Mouse (Mus musculus): Measurements from ENCODE around the gene Irx4.

Irx4 gene

DNA sequence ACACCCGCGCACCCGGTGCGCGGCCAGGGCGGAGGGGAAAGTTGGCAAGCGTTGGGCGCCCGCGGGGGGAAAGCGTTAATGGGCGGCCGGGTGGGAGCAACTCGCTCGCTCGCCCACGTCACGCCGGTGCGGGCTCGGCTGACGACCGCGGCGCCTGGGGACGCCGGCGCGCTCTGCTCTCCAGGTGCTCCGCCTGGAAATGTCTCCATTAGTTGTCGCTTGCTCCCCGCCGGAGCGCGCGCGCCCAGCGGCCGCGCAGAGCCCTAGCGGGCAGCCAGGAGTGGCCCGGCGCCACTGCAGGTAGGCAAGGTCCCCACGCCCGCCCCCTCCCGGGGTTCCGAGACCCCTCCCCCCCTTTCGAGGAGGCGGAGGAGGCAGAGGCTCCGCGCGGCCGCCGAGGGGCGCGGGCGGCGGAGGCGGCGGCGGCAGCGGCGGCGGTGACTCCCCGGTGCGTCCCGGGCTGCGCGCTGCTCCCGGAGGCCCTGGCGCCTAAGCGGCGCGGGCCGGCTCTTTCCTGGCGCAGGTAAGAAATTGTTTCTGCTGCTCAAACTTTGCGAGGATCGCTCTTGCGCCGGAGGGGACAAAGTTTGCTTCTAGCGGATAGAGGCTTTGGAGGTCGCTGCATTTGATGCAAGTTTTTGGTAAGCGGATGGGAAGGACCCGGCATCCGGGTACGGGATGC lies at the start of gene Irx4:
Gene Irx4, plus strand, starts transcription at position 126 of the 682 bp plus-strand sequence.
- DNase-seq (ENCODE audit: low spot score), result no peak

DNA sequence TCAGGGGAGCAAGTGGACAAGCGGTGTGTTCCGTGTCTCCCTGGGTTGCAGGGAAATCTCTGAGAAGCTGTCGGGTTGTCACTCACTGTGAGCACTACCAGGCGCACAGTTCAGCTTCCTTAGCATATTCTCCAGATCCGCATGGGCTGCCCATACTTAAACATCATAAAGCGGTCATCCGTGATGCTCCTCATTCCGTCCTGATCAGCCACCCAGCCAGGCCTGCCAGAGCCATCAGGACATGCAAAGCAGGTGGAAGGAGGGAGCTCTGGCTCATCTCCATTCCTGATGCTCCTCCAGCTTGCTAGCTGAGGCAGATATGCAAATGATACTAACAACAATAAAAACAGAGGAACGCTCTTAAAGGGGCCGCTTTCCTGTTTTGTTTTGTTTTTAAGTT lies 46.0 kb upstream of the Irx4 start:
- DNase-seq (ENCODE audit: low spot score), result no peak

DNA sequence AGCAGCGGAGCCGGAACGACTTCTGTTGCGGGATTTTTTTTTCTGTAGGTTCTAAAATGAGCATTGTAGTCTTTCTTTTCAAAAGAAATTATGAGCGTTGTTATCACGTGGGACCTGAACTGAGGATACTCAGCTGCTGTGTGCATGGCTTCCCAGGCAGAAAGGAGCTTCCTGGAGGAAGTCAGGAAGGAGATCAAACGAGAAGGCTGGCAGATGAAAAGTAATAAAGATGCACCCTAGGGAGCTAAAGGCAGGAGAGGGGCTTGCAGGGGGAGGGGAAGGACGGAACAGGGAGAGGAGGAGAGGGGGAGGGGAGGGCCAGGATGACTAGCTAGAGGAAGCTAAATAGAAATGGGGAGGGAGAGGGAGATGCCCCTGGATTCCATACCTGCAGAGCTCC lies 23.8 kb upstream of the Irx4 start:
- DNase-seq (ENCODE audit: low spot score), result no peak

DNA sequence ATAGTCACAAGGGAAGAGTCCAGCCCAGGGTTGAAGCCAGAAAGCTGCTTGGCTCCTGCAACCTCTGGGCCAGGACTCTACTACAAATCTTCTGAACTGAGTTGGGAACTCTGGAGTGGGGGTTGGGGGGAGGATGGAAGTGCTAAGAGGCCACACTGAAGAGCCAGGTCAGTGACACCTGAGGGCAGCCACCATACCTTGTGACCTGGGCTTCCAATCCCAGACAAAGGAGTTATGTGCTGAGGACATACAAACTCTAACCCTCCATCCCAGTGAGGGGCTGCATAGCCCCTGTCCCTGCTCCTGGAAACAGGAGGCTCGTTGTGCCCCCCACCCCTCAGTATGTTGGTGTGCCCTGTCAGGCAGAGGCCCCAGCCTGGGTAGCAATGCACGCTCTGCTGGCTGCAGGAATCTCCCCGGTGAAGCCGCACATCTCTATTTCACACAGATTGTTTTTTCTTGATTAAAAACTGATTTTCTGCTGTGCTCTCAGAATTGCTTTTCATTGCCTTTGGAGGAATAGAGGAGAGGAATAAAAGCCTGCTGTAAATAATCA lies 21.0 kb upstream of the Irx4 start:
- no peak for DNase-seq (ENCODE audit: low spot score)

DNA sequence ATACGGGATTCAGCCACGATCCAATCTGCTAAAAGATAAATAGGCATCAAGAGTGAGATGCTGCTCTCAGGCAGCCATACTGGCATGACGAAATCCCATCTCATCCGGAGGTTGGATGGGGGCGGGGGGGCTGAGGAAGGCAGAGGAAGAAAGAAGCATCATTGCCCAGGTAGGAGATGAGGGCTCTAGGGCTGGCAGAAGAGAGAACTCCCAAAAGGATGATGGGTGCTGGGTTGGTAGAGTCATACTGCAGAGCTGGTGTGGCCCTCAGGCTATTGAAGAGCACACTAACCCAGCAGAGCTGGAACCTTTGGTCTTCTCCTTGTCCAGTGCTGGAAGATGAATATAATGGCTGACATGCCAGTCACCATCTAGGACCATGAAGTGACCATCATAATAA lies 17.7 kb upstream of the Irx4 start:
- no peak for DNase-seq (ENCODE audit: low spot score)

DNA sequence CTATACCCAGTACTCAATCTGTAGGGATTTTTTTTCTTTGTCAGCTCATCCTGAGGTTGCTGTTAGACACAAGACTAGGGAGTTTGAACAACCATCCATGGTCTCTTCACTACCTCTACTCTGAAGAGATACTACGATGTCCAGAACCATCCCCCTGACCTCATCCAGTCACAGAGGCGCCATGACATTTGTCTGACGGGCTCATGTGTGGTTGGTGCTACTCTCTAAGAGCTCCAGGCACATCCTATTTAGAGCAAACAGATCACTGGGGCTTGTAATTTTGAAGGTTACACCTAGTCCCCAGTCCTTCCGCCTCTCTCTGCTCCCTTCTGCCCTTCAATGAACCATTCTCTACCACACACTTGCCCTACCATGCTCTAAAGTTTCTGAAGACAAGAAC lies 13.3 kb upstream of the Irx4 start:
- no peak for DNase-seq (ENCODE audit: low spot score)

DNA sequence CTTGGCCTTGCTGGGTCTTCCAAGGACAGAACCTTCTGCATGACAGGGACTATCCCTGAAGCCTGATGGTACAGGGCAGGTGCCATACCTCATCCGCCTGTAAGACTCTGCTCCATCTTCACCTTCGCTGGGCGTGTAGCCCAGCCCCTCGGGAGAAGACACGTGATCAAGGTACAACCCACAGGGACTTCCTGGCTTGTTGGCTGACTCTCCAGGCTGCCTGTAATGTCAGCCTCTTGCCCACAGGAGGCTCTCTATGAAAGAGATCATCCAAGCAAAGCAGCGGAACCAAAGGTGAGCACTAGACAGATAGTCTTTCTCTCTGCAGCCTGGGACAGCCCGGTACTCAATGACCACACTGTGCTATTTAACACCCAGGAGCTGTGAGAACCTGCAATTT lies 9.1 kb upstream of the Irx4 start:
- no peak for DNase-seq (ENCODE audit: low spot score)

DNA sequence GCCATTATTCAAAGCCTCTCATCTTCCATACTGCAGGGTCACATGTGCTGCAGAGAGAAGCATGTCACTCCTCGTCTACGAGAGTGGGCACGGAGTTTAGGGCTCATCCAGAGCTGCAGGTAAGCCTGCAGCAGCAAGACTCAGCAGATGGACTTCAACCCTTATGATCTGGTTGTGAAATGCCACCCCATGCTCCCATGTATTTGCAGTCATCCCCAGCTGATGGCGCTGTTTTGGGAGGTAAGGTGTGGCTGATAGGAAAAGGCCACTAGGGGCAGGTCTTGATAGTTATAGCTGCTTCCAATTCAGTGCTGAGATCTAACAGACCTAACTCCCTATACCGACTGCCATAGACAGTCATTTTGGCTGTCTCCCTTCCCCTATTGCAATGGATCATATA lies 8.3 kb upstream of the Irx4 start:
- DNase-seq (ENCODE audit: low spot score), result no peak

DNA sequence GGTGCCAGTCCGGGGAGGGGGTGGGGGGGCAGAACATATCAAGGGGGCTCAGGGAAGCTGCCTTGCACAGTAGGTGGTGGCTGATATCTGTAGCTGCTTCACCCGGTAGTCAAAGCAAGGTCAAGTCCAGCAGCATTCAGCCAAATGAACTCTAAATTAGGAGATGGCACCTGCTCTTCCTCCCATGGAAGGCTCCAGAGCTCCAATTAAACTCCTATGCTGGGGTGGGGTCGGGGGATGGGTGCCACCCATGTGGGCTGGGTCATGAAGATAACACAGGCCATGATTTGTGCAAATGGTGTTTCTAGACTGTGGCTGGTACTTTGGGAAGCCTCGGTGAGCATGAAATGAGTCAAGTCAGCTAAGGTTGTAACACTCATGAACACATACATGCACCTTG lies 1.9 kb upstream of the Irx4 start:
- no peak for DNase-seq (ENCODE audit: low spot score)

DNA sequence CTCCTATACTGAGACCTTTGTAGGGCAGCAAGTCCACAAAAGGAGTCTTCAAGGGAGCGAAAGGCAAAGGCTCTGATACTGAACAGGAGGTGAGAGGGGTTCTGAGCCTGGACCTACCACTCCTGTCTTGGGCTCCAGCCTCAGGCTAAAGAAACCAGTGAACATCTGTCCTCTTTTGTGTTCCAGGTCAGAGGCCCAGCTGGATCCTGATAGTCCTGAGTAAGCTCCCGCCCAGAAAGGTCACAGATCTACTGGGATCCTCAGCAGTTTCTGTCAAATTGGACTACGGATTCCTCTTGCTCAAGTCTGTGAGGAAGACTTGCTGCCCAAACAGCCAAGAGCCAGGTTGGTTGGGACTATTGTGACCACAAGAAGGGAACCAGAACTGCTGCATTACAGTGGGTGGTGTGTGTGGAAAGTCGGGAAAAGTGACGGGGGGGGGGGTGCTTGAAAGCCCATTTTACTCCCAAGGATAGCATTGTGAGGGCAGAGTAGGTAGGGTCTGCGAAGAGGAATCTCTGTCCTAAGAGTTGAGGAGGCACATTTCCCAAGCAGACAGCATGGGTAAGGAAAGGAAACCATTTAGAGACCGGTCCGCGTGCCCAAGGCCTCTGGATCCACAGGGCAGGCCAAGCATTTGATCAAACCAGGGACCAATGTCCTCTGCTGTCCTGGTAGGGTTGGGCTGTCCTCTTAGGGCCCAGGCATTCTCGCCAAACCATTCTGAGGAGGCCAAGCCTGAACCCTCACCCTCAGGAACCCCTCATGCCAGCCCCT lies 514 bp upstream of the Irx4 start:
- DNase-seq (ENCODE audit: low spot score), result no peak

DNA sequence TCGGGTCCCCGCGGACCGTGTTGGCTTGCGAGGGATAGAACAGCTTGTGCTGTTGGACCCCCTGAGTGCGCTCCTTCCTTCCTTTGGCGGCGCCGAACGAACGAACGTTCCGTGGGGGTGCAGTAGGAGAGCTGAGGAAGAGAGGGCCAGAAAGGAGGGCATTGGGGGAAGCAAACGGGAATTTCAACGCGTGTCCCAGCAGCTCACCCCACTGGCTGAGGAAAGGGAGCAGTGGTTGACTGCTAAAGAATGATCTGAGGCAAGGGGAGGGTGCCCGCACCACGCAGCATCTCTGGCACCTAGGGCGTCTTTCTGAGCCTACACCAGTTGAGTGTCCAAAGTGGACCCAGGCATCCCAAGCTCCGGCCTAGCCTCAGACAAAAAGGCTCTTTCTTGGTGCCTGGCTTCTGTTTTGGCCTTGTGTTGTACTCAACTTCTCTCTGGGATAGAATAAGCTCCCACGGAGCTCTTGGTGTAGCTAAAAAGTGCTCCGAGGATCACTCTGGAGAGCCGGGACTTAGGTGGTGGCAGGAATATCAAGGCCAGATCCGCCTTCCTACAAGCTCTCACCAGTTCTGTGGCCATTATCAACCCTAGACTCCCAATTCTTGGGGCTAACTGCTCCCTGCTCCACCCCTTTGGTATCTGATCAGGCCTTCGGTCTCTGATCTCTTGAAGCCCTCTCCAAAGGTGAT lies 904 bp downstream of the Irx4 start:
- no peak for DNase-seq (ENCODE audit: low spot score)

DNA sequence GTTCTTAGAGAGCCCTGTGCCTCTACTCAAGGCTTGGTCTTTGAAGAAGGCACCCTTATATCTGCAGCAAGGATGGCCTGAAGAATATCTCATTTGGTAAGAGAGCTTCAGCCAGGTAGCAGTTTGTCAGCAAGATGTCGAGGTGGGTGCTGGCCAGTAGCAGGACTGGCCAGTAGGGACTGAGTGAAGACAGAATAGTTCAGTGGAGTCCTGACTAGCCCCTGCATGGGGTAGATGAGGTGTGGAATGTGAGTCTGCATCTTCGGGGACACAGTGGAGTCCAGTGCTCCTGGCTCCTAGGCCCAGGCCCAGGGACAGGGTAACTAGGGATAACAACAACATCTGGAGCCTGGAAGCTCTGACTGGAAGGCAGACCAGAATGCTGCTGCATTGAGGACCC lies 1.6 kb downstream of the Irx4 start:
- DNase-seq (ENCODE audit: low spot score), result no peak

DNA sequence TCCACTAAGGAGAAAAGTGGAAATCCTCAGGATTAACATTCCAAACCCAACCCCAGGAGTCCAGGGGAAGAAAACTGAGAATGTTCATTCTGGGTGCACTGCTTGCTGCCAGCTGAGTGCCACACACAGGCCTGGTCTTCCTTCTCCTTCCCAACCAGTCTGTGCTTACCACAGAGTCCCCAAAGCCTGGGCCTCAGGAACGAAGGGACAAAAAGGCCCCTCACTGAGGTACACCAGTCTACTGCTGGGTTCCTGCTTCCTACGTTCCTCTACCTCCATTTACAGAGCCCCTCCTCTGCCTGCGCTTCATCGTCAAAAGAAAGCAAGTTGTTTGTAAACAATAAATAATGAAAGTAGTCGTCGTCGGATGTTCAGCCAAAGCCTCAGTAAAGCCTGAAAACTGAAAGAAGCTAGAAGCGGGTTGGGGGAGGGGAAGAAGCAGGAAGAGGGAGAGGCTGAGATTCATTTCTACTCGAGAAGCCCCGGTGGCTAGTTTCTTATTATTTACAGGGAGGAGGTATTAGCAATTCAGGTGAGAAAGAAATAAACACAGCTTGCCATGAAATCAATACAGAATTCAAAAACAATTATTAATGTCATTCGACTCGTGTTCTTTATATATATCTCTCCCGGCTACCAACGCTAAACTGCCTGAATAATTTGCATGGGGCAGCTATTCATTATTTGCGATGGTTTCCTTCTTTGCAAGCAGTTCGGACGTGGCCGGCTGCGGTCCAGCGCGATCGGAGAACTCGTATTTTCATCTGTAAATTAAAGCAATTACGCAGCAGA lies 2.3 kb downstream of the Irx4 start:
- no peak for DNase-seq (ENCODE audit: low spot score)

DNA sequence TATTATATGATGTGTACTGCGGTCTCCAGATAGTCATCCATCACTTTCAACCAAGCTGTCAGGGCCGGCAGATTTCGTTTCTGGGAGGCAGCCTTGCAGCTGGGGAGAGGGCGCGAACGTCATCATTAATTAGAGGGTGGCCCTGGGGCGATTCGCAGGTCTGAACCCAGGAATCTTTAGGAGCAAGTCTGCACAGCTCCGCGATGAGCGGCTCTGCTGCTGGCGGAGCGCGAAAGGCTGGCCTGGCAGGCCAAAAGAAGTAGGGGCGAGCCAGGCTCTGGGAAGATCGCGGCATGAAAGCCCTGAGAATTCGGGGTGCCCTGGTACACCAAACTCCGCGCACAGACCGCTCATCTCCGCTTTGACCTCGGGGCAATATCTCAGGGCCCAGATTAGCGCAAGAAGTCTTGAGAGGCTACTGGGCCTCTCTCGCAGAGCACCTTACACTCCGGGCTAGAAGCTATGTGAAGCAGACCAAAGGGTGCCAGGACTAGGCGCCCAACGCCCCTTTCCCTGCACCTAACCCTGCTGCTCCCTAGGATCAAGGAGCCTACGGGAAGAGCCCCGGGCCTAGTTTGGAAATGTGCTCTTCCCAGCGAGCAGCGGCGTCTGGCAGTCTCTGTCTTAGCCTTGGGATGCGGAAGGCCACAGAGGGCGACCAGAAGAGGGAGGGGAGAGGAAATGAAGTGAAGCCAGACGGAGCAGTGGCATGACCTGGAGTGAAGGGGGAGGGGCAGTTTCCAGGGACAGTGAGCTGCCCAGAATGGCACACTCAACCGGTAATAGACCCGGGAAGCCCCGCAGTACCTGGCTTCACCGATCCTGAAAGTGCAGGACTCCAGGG lies 3.1 kb downstream of the Irx4 start:
- DNase-seq (ENCODE audit: low spot score), result no peak

DNA sequence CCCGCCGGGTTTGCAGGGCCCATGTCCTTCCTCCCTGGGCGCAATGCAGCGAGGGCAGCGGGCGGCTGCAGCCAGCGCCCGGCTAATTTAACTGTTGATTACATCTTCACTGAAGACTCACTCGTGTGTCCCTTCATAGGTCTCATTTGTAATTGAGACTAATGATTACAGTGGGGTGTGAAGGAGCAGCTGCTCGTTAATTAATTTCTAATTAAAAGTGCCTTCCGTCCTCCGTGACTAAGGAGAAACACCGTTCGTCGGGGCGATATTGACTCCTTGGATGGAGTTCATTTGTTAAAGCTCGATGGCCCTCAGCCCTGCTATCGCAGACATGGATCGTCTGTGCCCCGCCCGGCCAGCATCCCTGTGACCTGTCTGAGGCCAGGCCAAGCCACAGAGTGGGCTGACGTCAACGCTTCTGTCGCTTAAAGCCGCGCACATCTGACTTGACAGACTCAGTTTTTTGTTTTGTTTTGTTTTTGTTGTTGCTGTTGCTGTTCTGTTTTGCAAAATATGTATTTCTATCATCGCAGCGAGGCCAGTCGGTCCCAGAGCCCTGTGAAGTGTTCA lies 4.0 kb downstream of the Irx4 start:
- no peak for DNase-seq (ENCODE audit: low spot score)

DNA sequence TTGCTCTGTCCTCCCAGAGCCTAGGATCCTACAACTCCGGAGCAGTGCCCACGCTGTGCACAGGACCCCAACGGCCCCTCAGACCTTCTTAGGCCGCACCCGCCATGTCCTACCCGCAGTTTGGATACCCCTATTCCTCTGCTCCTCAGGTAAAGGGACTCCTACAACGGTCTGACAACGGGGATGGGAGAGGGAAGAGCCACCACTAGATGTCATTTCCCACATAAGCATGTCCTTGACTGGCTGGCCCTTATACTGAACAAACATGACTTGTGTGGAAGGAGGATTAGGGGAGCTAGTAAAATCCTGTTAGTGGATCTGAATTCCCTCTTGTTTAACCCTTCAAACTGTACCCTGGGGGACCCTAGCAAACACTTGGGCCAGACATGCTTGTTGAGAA lies 4.6 kb downstream of the Irx4 start:
- DNase-seq (ENCODE audit: low spot score), result no peak

DNA sequence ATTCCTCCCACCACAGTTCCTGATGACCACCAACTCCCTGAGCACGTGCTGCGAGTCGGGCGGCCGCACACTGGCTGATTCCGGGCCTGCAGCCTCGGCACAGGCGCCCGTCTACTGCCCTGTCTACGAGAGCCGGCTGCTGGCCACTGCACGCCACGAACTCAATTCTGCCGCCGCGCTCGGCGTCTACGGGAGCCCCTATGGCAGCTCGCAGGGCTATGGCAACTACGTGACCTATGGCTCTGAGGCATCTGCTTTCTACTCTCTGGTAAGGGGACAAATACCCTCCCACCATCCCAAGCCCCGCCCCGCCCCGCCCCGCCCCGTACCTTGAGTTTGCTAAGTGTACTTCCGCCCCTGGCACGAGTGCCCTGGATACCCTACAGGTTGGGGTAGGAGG lies 5.2 kb downstream of the Irx4 start:
- DNase-seq (ENCODE audit: low spot score), result no peak

DNA sequence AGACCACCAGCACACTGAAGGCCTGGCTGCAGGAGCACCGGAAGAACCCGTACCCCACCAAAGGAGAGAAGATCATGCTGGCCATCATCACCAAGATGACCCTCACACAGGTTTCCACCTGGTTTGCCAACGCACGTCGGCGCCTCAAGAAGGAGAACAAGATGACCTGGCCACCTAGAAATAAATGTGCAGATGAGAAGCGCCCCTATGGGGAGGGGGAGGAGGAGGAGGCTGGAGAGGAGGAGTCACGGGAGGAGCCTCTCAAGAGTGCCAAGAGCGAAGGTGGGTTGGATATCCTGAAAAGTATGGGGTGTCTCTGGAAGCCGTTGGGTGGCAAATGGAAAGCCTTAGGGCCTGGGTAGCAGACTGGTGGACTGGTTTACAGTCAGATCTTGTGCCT lies 7.3 kb downstream of the Irx4 start:
- no peak for DNase-seq (ENCODE audit: low spot score)

DNA sequence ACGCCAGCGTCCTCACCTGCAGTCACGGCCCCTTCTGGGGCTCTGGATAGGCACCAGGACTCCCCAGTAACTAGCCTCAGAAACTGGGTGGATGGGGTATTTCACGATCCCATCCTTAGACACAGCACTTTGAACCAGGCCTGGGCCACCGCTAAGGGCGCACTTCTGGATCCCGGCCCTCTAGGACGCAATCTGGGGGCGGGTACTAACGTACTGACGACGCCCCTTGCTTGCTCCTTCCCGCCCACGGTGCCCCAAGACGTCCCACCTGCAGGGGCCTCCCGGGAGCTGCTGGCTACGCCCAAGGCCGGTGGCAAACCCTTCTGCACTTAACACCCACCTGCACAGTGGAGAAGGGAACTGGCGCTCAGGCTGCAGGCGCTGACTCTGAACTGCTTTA lies 8.4 kb downstream of the Irx4 start:
- no peak for DNase-seq (ENCODE audit: low spot score)

DNA sequence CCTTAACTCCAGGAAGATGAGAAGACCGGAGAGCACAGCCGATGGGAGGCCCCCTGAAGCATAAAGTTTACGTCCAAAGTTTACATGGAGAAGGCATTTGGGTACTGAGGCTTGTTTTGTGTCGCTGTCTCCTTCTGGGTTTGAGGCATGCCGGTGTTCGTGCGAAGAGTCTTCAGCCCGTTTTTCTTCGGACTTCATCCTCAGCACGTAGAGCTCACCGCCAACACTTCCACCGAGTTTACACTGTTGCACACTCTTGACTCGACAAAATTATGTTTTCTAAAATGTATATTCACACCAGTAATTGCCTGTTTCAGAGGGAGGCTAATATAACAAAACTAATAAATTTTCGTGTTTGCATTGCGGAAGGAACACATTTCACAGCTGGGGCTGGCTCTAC lies 9.0 kb downstream of the Irx4 start:
- no peak for DNase-seq (ENCODE audit: low spot score)

DNA sequence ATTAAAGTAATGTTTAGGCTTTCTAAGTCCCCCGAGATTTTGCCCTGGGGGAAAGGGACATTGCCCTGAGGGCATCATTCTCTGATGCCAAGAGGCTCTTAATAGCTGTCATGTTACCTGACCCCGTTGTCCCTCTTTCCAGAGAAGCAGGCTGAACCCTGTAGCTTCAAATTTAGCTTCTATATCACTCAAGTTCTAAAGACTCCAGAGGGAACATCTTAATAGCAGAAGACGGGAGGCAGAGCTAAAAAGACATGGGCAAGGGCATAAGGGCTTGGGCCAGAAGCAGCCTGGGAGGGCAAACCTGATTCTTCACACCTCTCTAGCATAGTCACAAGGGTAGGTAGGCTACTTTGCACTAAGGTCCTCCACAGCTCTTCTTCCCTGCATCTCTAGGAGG lies 9.6 kb downstream of the Irx4 start:
- DNase-seq (ENCODE audit: low spot score), result no peak

Data from urinary bladder, postnatal 10 days (tissue).